Mouse (Mus musculus) left cerebral cortex, postnatal 25 days (tissue): ENCODE data around the gene Ddx46. TPM values are rescaled to one million over a fixed set of nuclear protein-coding genes. Genes with fewer than 3 reads are reported as not detected.

Source experiments
- DNase-seq, 2 experiments: peaks; one replicate each; pipeline ENCODE4 v3.0.0; 2022; ENCODE audit warnings: low spot score in 2 of 2, mixed read lengths in 1 of 2
- intact Hi-C: fragments of 180-260 bp; cut with DNase I; formaldehyde crosslinking; loops from one replicate; pipeline ENCODE4 v1.15.1; 2025
- total RNA-seq, 2 experiments: library from RNA; stranded (reverse); gene quantifications; 2 replicates each; pipeline ENCODE4 v1.2.3; 2021

Gene Ddx46
- total RNA-seq, 2 experiments from 2014 or later: 39.9 to 44.0 TPM

GRCm38 (mm10) chr13:55714501-55715166 lies 79.8 kb downstream of the Ddx46 start, which contains the start of gene Txndc15:
Gene Txndc15, plus strand, starts transcription at chr13:55714650.
- intact Hi-C loops: loop anchor here (1.0 kb wide), 1 partner anchor 21 kb away; the partner anchor contains the start of gene B230219D22Rik
- DNase-seq: peak; percentile 88 to 89

GRCm38 (mm10) chr13:55715167-55715512 lies 80.3 kb downstream of the Ddx46 start:
- intact Hi-C loops: no loop called here
- no peak for DNase-seq

DNA sequence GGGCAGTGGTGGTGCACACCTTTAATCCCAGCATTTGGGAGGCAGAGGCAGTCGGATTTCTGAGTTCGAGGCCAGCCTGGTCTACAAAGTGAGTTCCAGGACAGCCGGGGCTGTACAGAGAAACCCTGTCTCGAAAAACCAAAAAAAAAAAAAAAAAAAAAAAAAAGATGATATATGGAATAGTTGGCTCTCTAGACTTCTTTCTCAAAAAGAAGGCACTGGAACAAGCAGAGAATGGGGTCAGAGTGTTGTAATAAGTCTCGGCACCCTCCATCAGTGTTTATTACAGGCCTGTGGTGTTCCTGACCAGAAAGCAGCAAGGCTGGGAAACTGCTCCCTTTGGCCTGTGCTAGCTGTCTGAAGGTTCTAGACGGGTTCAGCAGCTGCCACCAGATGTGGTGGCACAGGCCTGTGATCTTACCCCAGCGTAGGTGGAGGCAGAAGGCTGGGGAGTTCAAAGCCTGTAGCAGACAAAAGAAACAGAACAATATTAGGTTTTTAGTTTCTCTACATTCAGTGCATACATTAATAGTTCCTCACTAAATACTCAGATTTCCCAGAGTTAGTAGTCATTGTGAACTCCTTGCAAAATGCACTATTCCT lies 81.2 kb downstream of the Ddx46 start:
- DNase-seq: no peak
- intact Hi-C loops: no loop called here

DNA sequence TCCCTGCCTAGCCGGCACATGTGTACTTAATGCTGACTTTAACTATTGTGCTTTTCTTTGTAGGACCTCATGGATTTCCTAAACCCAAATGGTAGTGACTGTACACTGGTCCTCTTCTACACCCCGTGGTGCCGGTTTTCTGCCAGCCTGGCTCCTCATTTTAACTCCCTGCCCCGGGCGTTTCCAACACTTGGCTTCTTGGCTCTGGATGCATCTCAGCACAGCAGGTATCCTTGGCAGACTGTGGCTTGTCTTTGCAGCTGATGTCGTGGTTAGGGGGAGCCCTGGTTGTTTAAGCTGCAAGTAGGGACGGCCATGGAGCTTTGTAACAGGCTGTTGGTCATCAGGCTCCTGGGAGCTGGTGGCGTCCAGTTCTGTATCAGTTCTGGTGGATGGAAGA lies 86.7 kb downstream of the Ddx46 start:
- no peak for DNase-seq
- intact Hi-C loops: no loop called here

- intact Hi-C loops: no loop called here
Measured at GRCm38 (mm10) chr13:55721995-55722394, 87.2 kb downstream of the Ddx46 start.

GRCm38 (mm10) chr13:55726598-55727119 lies 91.8 kb downstream of the Ddx46 start:
- DNase-seq: peak in 1 of 2 experiments; percentile 19
- intact Hi-C loops: loop anchor here (2.0 kb wide), 1 partner anchor 34 kb away; the partner anchor contains the start of gene B230219D22Rik

More at GRCm38 (mm10) chr13:55721995-55722394, 87.2 kb downstream of the Ddx46 start:
- peak in 1 of 2 experiments; percentile 46 for DNase-seq

DNA sequence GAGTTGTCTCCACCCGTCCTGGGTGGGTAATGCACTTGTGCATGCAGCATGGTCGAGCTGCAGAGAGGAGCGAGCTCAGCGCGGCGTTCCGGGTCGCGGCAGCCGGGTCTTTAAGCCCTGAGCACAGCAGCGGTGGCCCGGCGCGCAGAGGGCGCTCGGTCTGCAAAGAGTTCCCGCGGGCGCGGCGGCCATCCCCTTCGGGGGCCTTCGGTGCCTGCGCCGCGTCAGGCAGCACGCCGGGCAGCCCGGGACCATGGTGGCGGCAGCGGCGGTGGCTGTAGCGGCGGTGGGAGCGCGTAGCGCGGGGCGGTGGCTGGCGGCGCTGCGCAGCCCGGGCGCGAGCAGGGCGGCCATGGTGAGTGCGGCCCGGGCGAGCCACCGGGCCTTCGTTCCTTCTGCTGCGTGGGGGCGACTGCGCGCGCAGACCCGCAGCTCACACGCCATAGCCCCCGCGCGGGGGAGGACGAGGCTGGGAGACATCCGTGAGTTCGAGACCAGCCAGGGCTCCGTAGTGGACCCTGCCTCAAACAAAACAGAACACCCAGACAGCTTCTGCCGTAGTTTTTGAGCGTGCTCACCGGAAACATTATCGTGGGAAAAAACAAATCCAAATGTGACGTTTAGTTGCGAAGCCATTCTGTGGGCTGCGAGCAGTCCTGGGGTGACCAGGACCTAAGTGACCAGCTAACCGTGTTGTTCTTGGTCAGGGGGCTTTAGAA lies 92.5 kb downstream of the Ddx46 start, which contains the start of gene Pcbd2:
Pcbd2 (plus strand) TSS at position 249 of the 719 bp plus-strand sequence.
- peak; percentile 81 to 85 for DNase-seq
- intact Hi-C loops: loop anchor here (2.0 kb wide), 1 partner anchor 34 kb away; the partner anchor contains the start of gene B230219D22Rik

- intact Hi-C loops: loop anchor here (1.0 to 2.0 kb wide), 2 partner anchors 35 to 128 kb away; partner anchors contain the start of gene B230219D22Rik
- peak; percentile 62 to 79 for DNase-seq
Measured at GRCm38 (mm10) chr13:55727839-55728238, 93.0 kb downstream of the Ddx46 start.

DNA sequence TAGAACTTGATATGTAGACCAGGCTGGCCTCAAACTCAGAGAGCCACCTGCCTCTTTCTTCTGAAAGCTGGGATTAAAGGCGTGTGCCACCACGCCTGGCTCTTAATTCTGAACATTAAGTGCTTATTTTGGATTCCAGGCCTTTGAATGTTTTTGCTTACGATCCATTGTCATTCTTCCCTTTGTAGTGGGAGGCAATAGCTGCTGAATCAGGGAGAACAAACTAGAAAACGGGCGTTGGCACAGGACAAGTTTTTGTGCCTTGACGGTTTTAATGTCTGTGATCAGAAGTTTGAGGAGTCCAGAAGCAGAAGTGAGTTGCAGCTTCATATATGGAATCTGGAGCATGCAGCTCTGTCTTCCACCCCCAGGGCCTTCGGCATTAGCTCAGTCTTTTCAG lies 95.9 kb downstream of the Ddx46 start:
- DNase-seq: no peak
- intact Hi-C loops: no loop called here

Other genes starting within 250 kb of the Ddx46 start
- not detected for gene Slc34a1, start 236.8 kb upstream of the Ddx46 start, total RNA-seq
- gene Pfn3, start 219.8 kb upstream of the Ddx46 start, total RNA-seq: not detected
- under 1 TPM; 0.57 to 0.62 TPM for gene F12, start 208.2 kb upstream of the Ddx46 start, total RNA-seq
- gene Grk6, start 190.0 kb upstream of the Ddx46 start, total RNA-seq: 10 to 100 TPM; 64.0 to 68.0 TPM
- gene Prr7, start 170.8 kb upstream of the Ddx46 start, total RNA-seq: 10 to 100 TPM; 80.1 to 85.9 TPM
- gene Dbn1, start 146.9 kb upstream of the Ddx46 start, total RNA-seq: 100 to 1,000 TPM; 287 to 295 TPM
- 10 to 100 TPM; 89.6 to 96.1 TPM for gene Pdlim7, start 121.4 kb upstream of the Ddx46 start, total RNA-seq
- 10 to 100 TPM in 1 of 2 experiments, 1 to 10 TPM in 1; 9.7 to 13.2 TPM for gene Dok3, start 105.7 kb upstream of the Ddx46 start, total RNA-seq
- gene Ddx41, start 98.4 kb upstream of the Ddx46 start, total RNA-seq: 10 to 100 TPM; 53.6 to 58.0 TPM
- gene Fam193b, start 63.9 kb upstream of the Ddx46 start, total RNA-seq: 10 to 100 TPM; 67.0 to 84.3 TPM
- 100 to 1,000 TPM; 129 to 134 TPM for gene Tmed9, start 61.3 kb upstream of the Ddx46 start, total RNA-seq
- gene B4galt7, start 35.1 kb upstream of the Ddx46 start, total RNA-seq: 10 to 100 TPM; 22.9 to 25.5 TPM
- 10 to 100 TPM; 40.7 to 45.9 TPM for gene Caml, start 12.0 kb upstream of the Ddx46 start, total RNA-seq
- gene B230219D22Rik, start 58.1 kb downstream of the Ddx46 start, total RNA-seq: 10 to 100 TPM; 81.0 to 85.9 TPM
- gene Txndc15, start 79.6 kb downstream of the Ddx46 start, total RNA-seq: 10 to 100 TPM; 65.7 to 77.2 TPM
- 10 to 100 TPM; 24.0 to 27.5 TPM for gene Pcbd2, start 92.3 kb downstream of the Ddx46 start, total RNA-seq
- under 1 TPM; 0.34 to 0.53 TPM for gene Catsper3, start 149.5 kb downstream of the Ddx46 start, total RNA-seq
- not detected for gene Pitx1, start 201.2 kb downstream of the Ddx46 start, total RNA-seq